Mouse (Mus musculus): ENCODE results near the gene Sgcb.

DNA sequence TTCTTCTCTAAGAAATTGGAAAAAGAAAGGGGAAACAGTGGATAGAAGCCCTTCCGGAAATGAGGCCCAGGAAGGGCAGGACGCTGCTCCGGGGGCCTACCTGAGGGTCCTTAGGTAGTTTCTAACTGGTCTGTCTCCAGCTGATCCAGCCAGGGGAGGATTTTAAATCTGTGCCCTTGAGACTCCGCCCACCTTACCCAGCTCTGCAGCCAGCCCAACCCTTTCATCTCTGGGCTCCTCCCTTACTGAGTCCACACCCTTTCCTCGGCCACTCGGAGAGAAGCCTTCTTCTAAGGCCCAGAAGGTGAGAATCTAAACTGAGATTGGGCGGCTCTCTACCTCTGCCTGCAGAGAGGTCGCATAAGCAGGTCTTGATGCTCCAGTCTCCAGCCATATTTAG is 15.3 kb downstream of the Sgcb start, which contains the start of gene Lrrc66:
- TF ChIP-seq CTCF (IDR thresholded peaks at IDR 0.05) (no peak), POLR2A (IDR thresholded peaks at IDR 0.05; ENCODE audit: insufficient read depth, low read depth, low read length) (no peak), EP300 (IDR thresholded peaks at IDR 0.05; ENCODE audit: insufficient read depth, low read depth, low read length) (no peak)

All from heart, adult 2 months (tissue).